Mouse (Mus musculus): ENCODE data around the gene Paqr7. TPM values are rescaled to one million over a fixed set of nuclear protein-coding genes. Genes with fewer than 3 reads are reported as not detected.

Paqr7 gene
- polyA plus RNA-seq, 1 experiment from 2014 or later, result 14.7 TPM

GRCm38 (mm10) chr4:134535787-134536151 lies 39.3 kb downstream of the Paqr7 start:
- Histone ChIP-seq H3K27ac (ENCODE audit: low read length) (no peak overlapping the region), H3K4me1 (replicated peaks; ENCODE audit: control insufficient read depth, insufficient read depth, low read length) (peaks cover 17% of the 10 kb centered on the region), H3K27me3 (replicated peaks; ENCODE audit: control insufficient read depth, insufficient read depth, low read length) (no peaks in the 10 kb centered on the region), H3K9ac (replicated peaks; ENCODE audit: low read depth, low read length) (peak overlapping the region; percentile 48), H3K4me3 (replicated peaks; ENCODE audit: low read length) (peak overlapping the region; percentile 96), H3K9me3 (ENCODE audit: control insufficient read depth, low read length) (no peaks in the 10 kb centered on the region), H3K36me3 (ENCODE audit: control insufficient read depth, insufficient read depth) (peaks cover 7% of the 10 kb centered on the region), H3K4me2 (ENCODE audit: low read length) (peak overlapping the region; percentile 99)
- 3% methylated on average over 8 of the region's 8 CpGs for WGBS
- no peak; the same call in 1 of the 2 replicates for ATAC-seq

DNA sequence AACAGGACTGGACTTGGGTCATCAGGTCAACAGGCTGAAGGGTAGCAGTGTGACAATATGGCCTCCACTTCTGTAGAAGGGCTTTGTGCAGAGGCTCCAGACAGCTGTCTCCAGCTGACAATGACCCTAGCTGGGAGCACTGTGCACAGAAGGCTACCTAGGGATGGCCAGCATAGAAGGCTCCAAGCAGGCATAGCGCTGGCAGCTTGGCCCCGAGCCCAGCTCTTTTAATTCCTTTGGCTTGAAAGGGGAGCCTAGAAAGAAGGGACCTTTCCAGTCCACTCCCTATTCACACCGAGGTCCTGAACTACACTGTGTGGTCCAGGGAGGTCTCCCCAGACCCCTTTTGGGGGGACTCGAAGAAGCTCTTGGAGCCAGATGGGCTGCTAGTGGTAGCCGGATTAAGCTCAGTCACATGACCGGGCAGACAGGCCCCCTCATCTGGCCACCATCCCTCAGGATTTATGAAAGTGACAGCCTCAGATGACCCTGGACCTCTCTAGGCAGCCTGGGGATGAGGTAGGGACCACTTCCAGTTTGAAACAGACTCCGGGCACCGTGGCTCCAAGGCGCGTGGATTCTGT lies 42.6 kb downstream of the Paqr7 start:
- Histone ChIP-seq H3K4me1 (replicated peaks; ENCODE audit: control insufficient read depth, insufficient read depth, low read length) (peaks cover 10% of the 10 kb centered on the region), H3K27ac (ENCODE audit: low read length) (no peak overlapping the region), H3K4me3 (replicated peaks; ENCODE audit: low read length) (no peak overlapping the region), H3K36me3 (ENCODE audit: control insufficient read depth, insufficient read depth) (peaks cover 16% of the 10 kb centered on the region), H3K9me3 (ENCODE audit: control insufficient read depth, low read length) (no peaks in the 10 kb centered on the region), H3K27me3 (replicated peaks; ENCODE audit: control insufficient read depth, insufficient read depth, low read length) (no peaks in the 10 kb centered on the region), H3K4me2 (ENCODE audit: low read length) (no peak overlapping the region), H3K9ac (replicated peaks; ENCODE audit: low read depth, low read length) (no peak overlapping the region)
- no peak for ATAC-seq
- 68% methylated on average over 10 of the region's 10 CpGs for WGBS

GRCm38 (mm10) chr4:134542726-134543125 lies 46.2 kb downstream of the Paqr7 start:
- Histone ChIP-seq H3K4me3 (replicated peaks; ENCODE audit: low read length) (no peak overlapping the region), H3K27me3 (replicated peaks; ENCODE audit: control insufficient read depth, insufficient read depth, low read length) (no peaks in the 10 kb centered on the region), H3K4me1 (replicated peaks; ENCODE audit: control insufficient read depth, insufficient read depth, low read length) (peaks cover 6% of the 10 kb centered on the region), H3K27ac (ENCODE audit: low read length) (no peak overlapping the region), H3K36me3 (ENCODE audit: control insufficient read depth, insufficient read depth) (peaks cover 32% of the 10 kb centered on the region), H3K9ac (replicated peaks; ENCODE audit: low read depth, low read length) (no peak overlapping the region), H3K9me3 (ENCODE audit: control insufficient read depth, low read length) (no peaks in the 10 kb centered on the region), H3K4me2 (ENCODE audit: low read length) (no peak overlapping the region)
- 94% methylated on average over 9 of the region's 9 CpGs for WGBS
- ATAC-seq, result no peak

DNA sequence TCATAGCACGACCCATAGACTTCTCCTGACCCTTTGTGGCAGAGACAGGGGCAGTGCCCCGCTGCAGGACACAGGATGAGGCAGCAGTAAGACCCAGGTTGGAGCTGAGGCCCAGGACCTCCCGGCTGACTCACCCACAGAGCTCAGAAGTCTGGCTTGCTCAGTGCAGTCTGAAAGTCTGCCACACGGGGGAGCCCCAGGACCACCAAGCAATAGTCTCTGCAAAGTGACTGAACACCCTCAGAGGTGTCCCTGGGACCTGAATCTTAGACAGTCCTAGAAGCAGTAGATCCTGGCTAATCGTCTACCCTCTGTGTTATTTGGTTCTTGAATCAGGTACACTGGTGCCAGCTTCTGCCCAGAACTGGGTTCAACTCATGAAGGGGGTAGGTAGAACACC lies 46.8 kb downstream of the Paqr7 start:
- H3K4me2 ChIP-seq (ENCODE audit: low read length), result no peak overlapping the region
- no peak overlapping the region for H3K9ac ChIP-seq (replicated peaks; ENCODE audit: low read depth, low read length)
- no peaks in the 10 kb centered on the region for H3K27me3 ChIP-seq (replicated peaks; ENCODE audit: control insufficient read depth, insufficient read depth, low read length)
- H3K36me3 ChIP-seq (ENCODE audit: control insufficient read depth, insufficient read depth), result peaks cover 32% of the 10 kb centered on the region
- peaks cover 10% of the 10 kb centered on the region for H3K4me1 ChIP-seq (replicated peaks; ENCODE audit: control insufficient read depth, insufficient read depth, low read length)
- H3K4me3 ChIP-seq (replicated peaks; ENCODE audit: low read length), result no peak overlapping the region
- H3K9me3 ChIP-seq (ENCODE audit: control insufficient read depth, low read length), result no peaks in the 10 kb centered on the region
- ATAC-seq, result peak; percentile 83
- H3K27ac ChIP-seq (ENCODE audit: low read length), result no peak overlapping the region
- WGBS, result 6% methylated on average over 5 of the region's 5 CpGs

- H3K4me2 ChIP-seq (ENCODE audit: low read length), result no peak overlapping the region
- 64% methylated on average over 9 of the region's 9 CpGs for WGBS
Observed at GRCm38 (mm10) chr4:134546814-134547705, 50.6 kb downstream of the Paqr7 start.

GRCm38 (mm10) chr4:134548169-134548938 lies 51.9 kb downstream of the Paqr7 start:
- Histone ChIP-seq H3K36me3 (ENCODE audit: control insufficient read depth, insufficient read depth) (peaks cover 26% of the 10 kb centered on the region), H3K4me2 (ENCODE audit: low read length) (no peak overlapping the region), H3K4me3 (replicated peaks; ENCODE audit: low read length) (no peak overlapping the region), H3K9ac (replicated peaks; ENCODE audit: low read depth, low read length) (no peak overlapping the region), H3K4me1 (replicated peaks; ENCODE audit: control insufficient read depth, insufficient read depth, low read length) (peaks cover 28% of the 10 kb centered on the region), H3K27me3 (replicated peaks; ENCODE audit: control insufficient read depth, insufficient read depth, low read length) (no peaks in the 10 kb centered on the region), H3K27ac (ENCODE audit: low read length) (no peak overlapping the region), H3K9me3 (ENCODE audit: control insufficient read depth, low read length) (peaks cover 6% of the 10 kb centered on the region)
- 61% methylated on average over 18 of the region's 18 CpGs for WGBS
- ATAC-seq, result no peak

More at GRCm38 (mm10) chr4:134546814-134547705, 50.6 kb downstream of the Paqr7 start:
- Histone ChIP-seq H3K27ac (ENCODE audit: low read length) (no peak overlapping the region), H3K9ac (replicated peaks; ENCODE audit: low read depth, low read length) (no peak overlapping the region), H3K27me3 (replicated peaks; ENCODE audit: control insufficient read depth, insufficient read depth, low read length) (no peaks in the 10 kb centered on the region), H3K4me1 (replicated peaks; ENCODE audit: control insufficient read depth, insufficient read depth, low read length) (peaks cover 24% of the 10 kb centered on the region), H3K36me3 (ENCODE audit: control insufficient read depth, insufficient read depth) (peaks cover 31% of the 10 kb centered on the region), H3K4me3 (replicated peaks; ENCODE audit: low read length) (no peak overlapping the region), H3K9me3 (ENCODE audit: control insufficient read depth, low read length) (peaks cover 6% of the 10 kb centered on the region)
- ATAC-seq, result no peak

DNA sequence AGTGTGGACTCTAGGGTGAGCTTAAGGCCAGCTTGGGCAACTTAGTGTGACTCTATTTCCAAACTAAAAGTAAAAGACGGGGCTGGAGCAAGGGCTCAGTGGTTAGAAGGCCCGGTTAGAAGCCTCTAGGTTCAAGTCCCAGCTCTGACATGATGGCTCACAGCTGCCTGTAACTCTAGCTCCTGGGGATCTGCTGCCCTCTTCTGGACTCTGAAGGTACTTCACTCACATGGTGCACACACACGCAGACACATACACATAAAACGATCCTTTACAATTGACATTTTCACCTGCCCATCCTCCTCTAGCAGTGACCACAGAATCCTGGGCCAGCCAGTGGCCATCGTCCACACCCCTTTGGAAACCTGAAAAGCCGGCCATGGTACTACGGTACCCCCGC lies 53.4 kb downstream of the Paqr7 start:
- 97% methylated on average over 8 of the region's 8 CpGs for WGBS
- H3K9me3 ChIP-seq (ENCODE audit: control insufficient read depth, low read length), result peaks cover 6% of the 10 kb centered on the region
- H3K4me2 ChIP-seq (ENCODE audit: low read length), result no peak overlapping the region
- no peak overlapping the region for H3K4me3 ChIP-seq (replicated peaks; ENCODE audit: low read length)
- H3K36me3 ChIP-seq (ENCODE audit: control insufficient read depth, insufficient read depth), result peaks cover 22% of the 10 kb centered on the region
- H3K27ac ChIP-seq (ENCODE audit: low read length), result no peak overlapping the region
- no peak overlapping the region for H3K9ac ChIP-seq (replicated peaks; ENCODE audit: low read depth, low read length)
- H3K27me3 ChIP-seq (replicated peaks; ENCODE audit: control insufficient read depth, insufficient read depth, low read length), result no peaks in the 10 kb centered on the region
- ATAC-seq, result no peak
- peaks cover 28% of the 10 kb centered on the region for H3K4me1 ChIP-seq (replicated peaks; ENCODE audit: control insufficient read depth, insufficient read depth, low read length)

DNA sequence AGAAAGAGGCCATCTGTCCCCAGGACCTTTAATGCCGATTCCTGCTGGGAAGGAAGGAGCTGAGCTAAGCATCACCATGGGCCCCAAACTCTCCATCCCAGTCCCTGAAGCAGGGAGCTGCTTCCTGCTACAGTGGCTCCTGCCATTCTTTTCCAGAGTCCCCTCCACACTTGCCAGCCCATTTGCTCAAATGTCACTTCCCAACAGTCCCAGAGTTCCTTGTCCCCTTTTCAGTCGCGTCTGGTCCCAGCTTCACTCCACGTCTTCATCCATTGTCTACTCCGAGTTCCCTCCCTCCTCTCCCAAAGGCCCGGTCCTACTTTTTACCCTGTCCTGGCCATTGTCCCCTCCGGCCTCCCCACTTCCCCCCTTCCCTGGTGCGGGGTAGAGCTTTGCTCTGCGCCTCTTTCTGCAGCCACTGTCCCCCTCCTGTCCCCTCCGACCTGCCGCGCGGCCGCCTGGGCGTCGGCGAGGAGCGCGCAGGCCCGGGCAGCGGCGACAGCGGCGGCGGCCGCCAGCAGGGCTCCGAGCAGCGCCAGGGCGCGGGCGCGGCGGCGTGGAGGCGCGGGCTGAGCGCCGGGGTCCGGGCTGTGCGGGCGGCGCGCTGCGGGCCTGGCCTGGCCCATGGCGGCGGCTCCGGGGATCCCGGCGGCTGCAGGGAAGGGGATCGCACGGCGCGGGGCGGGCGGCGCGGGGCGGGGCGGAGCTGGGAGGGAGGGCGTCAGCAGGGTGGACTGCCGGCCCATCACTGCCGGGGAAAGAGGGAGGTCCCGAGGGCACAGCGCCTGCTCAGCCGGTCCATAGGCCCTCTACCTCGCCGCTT lies 55.2 kb downstream of the Paqr7 start, which contains the start of gene Selenon:
Selenon (minus strand) TSS at position 673 of the 823 bp plus-strand sequence.
- no peaks in the 10 kb centered on the region for H3K27me3 ChIP-seq (replicated peaks; ENCODE audit: control insufficient read depth, insufficient read depth, low read length)
- peak within 1 kb of the TSS; percentile 73 for H3K27ac ChIP-seq (ENCODE audit: low read length)
- peaks cover 13% of the 10 kb centered on the region for H3K36me3 ChIP-seq (ENCODE audit: control insufficient read depth, insufficient read depth)
- H3K4me3 ChIP-seq (replicated peaks; ENCODE audit: low read length), result peak within 1 kb of the TSS; percentile 62
- peaks cover 28% of the 10 kb centered on the region for H3K4me1 ChIP-seq (replicated peaks; ENCODE audit: control insufficient read depth, insufficient read depth, low read length)
- peaks cover 6% of the 10 kb centered on the region for H3K9me3 ChIP-seq (ENCODE audit: control insufficient read depth, low read length)
- peak; percentile 86 for ATAC-seq
- H3K4me2 ChIP-seq (ENCODE audit: low read length), result peak within 1 kb of the TSS; percentile 70
- WGBS, result under 1% methylated on average over 54 of the region's 67 CpGs
- H3K9ac ChIP-seq (replicated peaks; ENCODE audit: low read depth, low read length), result peak within 1 kb of the TSS; percentile 89
